Mouse (Mus musculus) liver, postnatal 0 days (tissue): ENCODE measurements around the gene Rasgef1b.

Experiments used
- CTCF ChIP-seq: sonication (generic); IDR thresholded peaks from 2 replicates; pipeline ENCODE4 v1.5.1; 2016; ENCODE audit warnings: antibody characterized with exemption, low read depth
- EP300 ChIP-seq: IDR thresholded peaks from 2 replicates; pipeline ENCODE4 v1.6.1; 2016; ENCODE audit warnings: antibody characterized with exemption, low read depth, mild to moderate bottlenecking

DNA sequence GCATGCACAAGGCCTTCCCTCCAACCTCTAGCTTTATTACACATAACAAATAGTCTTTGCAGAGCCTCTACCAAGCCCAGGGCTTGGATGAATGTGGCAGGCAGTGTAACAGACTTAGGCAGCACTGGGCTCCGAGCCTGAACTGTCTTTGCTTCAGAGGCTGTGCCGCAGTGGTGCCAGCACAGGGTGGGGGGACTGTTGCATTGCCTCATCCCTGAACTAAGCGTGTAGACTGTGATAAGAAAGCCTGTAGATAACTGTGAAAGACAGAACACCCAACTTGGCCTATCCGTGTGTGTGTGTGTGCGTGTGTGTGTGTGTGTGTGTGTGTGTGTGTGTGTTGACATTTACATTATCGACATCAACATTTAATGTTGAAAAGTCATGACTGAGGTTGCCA lies 246.3 kb downstream of the Rasgef1b start:
- TF ChIP-seq CTCF (no peak), EP300 (peak; percentile 82)
